Mouse (Mus musculus): Measurements from ENCODE around the gene Spag6. TPM values are rescaled to one million over a fixed set of nuclear protein-coding genes. Genes with fewer than 3 reads are reported as not detected.

Gene Spag6
- polyA plus RNA-seq, 1 experiment from 2014 or later: 0.06 TPM

GRCm38 (mm10) chr2:18794261-18794660 is 100.4 kb downstream of the Spag6 start:
- Histone ChIP-seq H3K4me2 (no peak overlapping the region), H3K9me3 (replicated peaks) (no peaks in the 10 kb centered on the region), H3K27ac (replicated peaks) (no peak overlapping the region), H3K9ac (replicated peaks) (no peak overlapping the region), H3K4me1 (peaks cover under 1% of the 10 kb centered on the region; the same call in 1 of the 2 replicates), H3K4me3 (replicated peaks) (no peak overlapping the region), H3K27me3 (replicated peaks) (no peaks in the 10 kb centered on the region), H3K36me3 (no peaks in the 10 kb centered on the region)
- WGBS: 76% methylated on average over 4 of the region's 4 CpGs
- ATAC-seq (ENCODE audit: low FRiP score): no peak

DNA sequence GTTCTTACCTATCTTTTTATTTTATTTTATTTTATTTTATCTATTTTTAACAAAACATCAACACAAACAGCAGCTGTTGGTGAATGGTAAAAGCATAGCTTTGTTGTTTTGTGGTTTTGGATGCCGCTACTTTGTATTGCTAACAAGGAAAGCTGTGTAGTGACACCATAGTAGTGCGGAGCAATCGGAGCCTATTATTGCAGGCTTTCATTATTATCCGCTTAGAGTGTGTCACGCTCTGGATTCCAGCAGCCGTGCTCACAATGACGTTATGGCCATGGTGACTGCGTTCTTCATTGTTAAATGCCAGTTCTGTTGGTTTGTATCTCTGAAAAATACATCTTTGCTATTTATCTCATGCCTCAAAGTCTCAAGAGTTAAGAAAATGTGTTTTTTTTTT is 103.9 kb downstream of the Spag6 start:
- peak overlapping the region; percentile 45; the same call in 1 of the 2 replicates for H3K27ac ChIP-seq (replicated peaks)
- ATAC-seq (ENCODE audit: low FRiP score): no peak

DNA sequence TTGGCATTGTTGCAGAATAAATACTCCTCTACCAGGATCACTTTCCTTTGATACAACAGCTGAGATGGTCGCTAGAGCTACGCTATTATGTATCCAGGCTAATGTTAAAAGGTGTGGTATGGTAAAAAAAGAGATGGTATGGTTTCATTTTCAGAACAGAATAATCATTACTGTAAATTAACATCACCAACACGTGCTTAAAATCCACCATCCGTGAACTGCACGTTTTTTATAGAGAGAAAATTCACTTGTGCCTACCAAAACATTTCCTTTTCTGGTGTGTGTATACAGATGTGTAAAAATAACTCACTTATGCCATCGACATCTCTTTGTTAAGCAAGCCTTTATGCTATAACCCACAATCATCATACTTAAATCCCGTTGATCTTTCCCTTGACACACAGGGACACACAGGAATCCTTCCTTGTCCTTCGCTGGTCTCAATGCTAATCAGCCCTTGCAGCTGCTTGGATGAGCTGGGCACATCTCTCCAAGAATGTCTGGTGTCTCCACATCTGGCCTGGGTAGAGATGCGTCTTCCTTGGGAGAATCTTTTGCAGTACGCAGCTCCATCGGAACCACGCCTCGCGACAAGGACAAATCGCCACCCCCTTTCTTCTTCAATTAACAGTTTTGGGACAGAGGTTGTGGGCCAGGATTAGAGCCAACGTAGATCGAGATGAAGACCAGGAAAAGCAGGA is 105.6 kb downstream of the Spag6 start:
- ATAC-seq (ENCODE audit: low FRiP score): peak; percentile 60
- H3K27me3 ChIP-seq (replicated peaks): no peaks in the 10 kb centered on the region
- H3K36me3 ChIP-seq: no peaks in the 10 kb centered on the region
- no peaks in the 10 kb centered on the region for H3K9me3 ChIP-seq (replicated peaks)
- peak overlapping the region; percentile 41 for H3K9ac ChIP-seq (replicated peaks)
- H3K4me2 ChIP-seq: peak overlapping the region; percentile 71
- peak overlapping the region; percentile 42 for H3K4me3 ChIP-seq (replicated peaks)
- 8% methylated on average over 17 of the region's 17 CpGs for WGBS
- H3K4me1 ChIP-seq: peaks cover 27% of the 10 kb centered on the region
- peak overlapping the region; percentile 82 for H3K27ac ChIP-seq (replicated peaks)

More for the DNA sequence above, 103.9 kb downstream of the Spag6 start:
- Histone ChIP-seq H3K4me3 (replicated peaks) (no peak overlapping the region), H3K9me3 (replicated peaks) (no peaks in the 10 kb centered on the region), H3K27me3 (replicated peaks) (no peaks in the 10 kb centered on the region), H3K4me1 (peaks cover 27% of the 10 kb centered on the region), H3K36me3 (no peaks in the 10 kb centered on the region), H3K9ac (replicated peaks) (no peak overlapping the region), H3K4me2 (peak overlapping the region; percentile 71)
- 12% methylated on average over 8 of the region's 8 CpGs for WGBS

Other genes with a start within 250 kb of the Spag6 start
- 192 and 193 TPM in 2 replicates for gene Commd3, start 21.6 kb upstream of the Spag6 start, polyA plus RNA-seq (2015; fragmentation: Nextera tagmentation; extraction: Ambion mirVana)
- 18.1 and 19.8 TPM in 2 replicates for gene Bmi1, start 17.0 kb upstream of the Spag6 start, polyA plus RNA-seq (2015; fragmentation: Nextera tagmentation; extraction: Ambion mirVana)

All from neural tube, embryonic 15.5 days (tissue).